Mouse (Mus musculus): ENCODE results near the gene Gpr160. TPM values are rescaled to one million over a fixed set of nuclear protein-coding genes. Genes with fewer than 3 reads are reported as not detected.

Gpr160 gene
- total RNA-seq, 2 experiments from 2014 or later: 1.2 to 2.4 TPM

DNA sequence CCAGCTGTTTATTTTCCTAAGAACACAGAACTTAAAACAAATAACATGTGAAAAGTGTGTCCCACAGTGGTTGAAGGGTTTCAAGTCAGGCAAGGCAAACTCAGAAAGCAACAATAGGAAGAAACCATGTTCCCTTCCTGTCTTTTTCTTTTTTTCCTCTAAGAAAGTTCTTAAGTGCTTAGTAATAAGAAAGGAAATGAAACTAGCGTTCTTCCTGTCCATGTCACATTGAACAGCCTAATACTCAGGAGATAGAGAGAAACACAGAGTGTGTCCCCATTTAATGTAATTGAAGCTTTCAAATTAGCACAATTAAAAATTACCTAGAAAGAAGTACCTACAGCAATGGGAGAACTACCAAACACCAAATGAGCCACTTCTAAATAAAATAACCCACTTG, 48.9 kb downstream of the Gpr160 start:
- no peak for DNase-seq

DNA sequence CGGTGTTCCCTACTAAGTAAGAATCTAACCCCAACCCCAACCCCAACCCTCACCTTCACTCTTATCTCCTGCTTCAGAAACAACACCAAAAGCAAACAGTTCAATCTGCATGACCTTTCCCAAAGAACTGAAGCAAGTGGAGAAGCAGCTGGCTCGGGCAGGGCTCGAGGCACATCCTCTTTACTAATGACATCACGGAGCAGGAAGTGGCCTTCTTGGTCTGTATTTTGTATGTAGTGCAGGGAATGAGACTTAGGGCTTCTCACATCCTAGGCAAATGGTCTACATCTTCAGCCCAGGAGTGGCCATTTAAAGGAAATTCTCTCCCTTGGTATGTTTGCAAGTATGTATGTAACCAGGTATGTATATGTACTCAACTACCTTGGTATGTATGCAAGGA, 61.4 kb downstream of the Gpr160 start:
- no peak for DNase-seq

GRCm38 (mm10) chr3:30927664-30928063, 71.9 kb downstream of the Gpr160 start:
- peak in 1 of 2 experiments; percentile 4 for DNase-seq

DNA sequence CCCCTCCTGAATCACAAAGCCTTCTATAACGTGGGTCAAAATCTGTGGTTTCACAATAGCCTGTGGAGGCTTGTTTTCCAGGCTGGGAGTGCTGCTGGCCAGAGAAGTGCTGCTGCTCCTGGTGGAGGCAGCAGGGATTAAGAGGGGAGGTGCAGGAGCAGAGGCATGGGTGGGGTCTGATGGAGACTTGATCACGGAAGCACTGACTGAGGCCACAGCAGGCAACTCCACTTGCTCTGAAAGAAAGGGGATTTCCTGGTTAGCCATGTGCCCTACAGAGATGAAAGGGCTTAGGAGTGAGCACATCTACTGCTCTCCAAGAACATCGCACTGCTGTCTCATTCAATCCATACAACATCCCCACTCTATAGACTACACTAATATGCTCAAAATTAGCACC, 74.1 kb downstream of the Gpr160 start:
- peak in 1 of 2 experiments; percentile 9 for DNase-seq

- DNase-seq: no peak
Observed at GRCm38 (mm10) chr3:30934384-30934783, 78.6 kb downstream of the Gpr160 start.

Other genes with a start within 250 kb of the Gpr160 start
- gene Lrriq4, start 211.4 kb upstream of the Gpr160 start, total RNA-seq (2021): not detected
- gene Lrrc34, start 208.1 kb upstream of the Gpr160 start, total RNA-seq (2021): under 1 TPM in 1 of 2 experiments, not detected in 1; 0.13 TPM
- not detected for gene Lrrc31, start 156.1 kb upstream of the Gpr160 start, total RNA-seq (2021)
- not detected for gene Samd7, start 109.7 kb upstream of the Gpr160 start, total RNA-seq (2021)
- gene Sec62, start 63.1 kb upstream of the Gpr160 start, total RNA-seq (2021): 100 to 1,000 TPM in 1 of 2 experiments, 10 to 100 TPM in 1; 97.2 to 105 TPM
- 10 to 100 TPM; 31.3 to 35.2 TPM for gene Phc3, start 113.5 kb downstream of the Gpr160 start, total RNA-seq (2021)
- gene Prkci, start 139.8 kb downstream of the Gpr160 start, total RNA-seq (2021): 10 to 100 TPM; 43.2 to 56.1 TPM
- 10 to 100 TPM; 36.1 to 38.7 TPM for gene Skil, start 239.1 kb downstream of the Gpr160 start, total RNA-seq (2021)

Data from adrenal gland, postnatal 36 days (tissue).